Mouse (Mus musculus) lung, postnatal 0 days (tissue): ENCODE measurements around the gene Nanos2.
A peak's percentile ranks its signal among the peaks of the same experiment; 100 is the strongest.

Experiments used
- CTCF ChIP-seq: IDR thresholded peaks from 2 replicates; pipeline ENCODE4 v1.5.1; 2016; ENCODE audit warnings: antibody characterized with exemption, mild to moderate bottlenecking
- EP300 ChIP-seq: IDR thresholded peaks from 2 replicates; pipeline ENCODE4 v1.6.1; 2016; ENCODE audit warnings: antibody characterized with exemption, mild to moderate bottlenecking, control low read depth

DNA sequence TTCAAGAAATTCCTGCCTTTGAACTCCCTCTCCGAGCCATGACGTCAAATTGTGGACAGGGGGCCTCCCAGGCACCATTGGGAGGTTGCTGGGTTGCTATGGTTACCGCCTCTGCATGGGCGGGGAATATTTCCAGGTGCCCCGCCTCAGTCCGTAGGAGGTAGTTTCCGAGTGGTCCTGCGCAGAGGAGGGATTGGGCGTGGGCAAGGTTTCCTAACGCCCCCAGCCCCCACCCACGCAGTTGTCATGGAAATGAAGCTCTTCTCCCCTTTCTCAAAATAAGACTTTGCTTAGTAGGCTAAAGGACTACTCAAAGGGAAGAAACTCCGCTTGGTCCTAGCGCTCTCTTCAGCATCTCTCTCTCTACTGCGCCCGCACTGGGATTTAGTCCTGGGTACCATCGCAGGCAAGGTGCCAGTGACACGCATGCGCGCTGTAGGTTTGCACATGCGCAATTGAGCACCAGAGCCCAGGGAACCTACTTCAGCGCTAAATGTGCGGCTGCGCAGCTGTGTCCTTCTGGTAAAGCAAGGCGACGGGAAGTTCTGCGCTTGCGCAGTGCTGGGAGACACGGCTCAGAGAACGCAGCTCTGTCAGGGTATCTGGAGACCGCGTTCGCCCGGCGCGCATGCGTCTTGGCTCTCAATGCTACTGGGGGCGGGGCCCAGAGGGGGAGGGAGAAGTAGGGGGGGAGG is 3.5 kb downstream of the Nanos2 start, which contains the start of gene Mypop:
- TF ChIP-seq CTCF (0 out of 2 replicates have a peak, but pooled peaks have one; percentile 9), EP300 (no peak)
